In the genomic region with DNA sequence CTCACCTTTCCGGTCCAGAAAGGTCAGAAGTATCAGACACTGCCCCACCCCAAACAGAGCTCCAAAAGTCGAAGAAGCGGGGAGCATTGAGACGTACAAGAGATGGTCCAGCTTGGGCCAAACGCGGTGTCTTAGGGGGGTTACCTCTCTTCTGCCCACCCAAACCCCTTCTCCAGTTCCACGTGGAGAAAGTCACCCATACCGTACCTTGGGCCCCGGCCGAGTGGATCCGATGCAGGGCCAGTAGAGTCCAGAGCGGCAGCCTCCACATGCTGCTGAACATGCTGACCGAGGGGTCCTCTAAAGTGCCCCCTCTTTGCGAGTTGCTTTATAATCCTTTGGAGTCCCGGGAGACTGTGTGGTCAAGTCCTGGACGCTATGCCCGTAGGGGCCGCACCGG, we compare ENCODE assay signal across 10 mouse cellular contexts. TPM values are rescaled to one million over a fixed set of nuclear protein-coding genes. Genes with fewer than 3 reads are reported as not detected.
DNase-seq lines count a peak whose midpoint lies in the region; ATAC-seq and TF ChIP-seq lines count a peak whose summit lies in the region.
"Had no signal": no experiment of that assay in that cellular context is flagged by ENCODE, and none has a peak within 500 bp of the region (broad histone marks: within the 10 kb centered on the region; RNA-seq: fewer than 3 reads in every experiment).

No protein-coding gene starts in this region.

- no peak for DNase-seq in kidney, adult 11 months
- DNase-seq in intestine, embryonic 14.5 days (ENCODE audit: low spot score) = peak; percentile 78
- DNase-seq in urinary bladder, postnatal 25 days (ENCODE audit: low spot score) = no peak
- DNase-seq in left cerebral cortex, postnatal 25 days (ENCODE audit: low spot score in 2 of 2) = no peak
- DNase-seq in adrenal gland, postnatal 14 days = no peak

- no peak for TF ChIP-seq CTCF in embryonic fibroblast, embryonic 13.5 days (IDR thresholded peaks at IDR 0.05; ENCODE audit: borderline replicate concordance, insufficient read depth, low read length)

- H3K9me3 ChIP-seq in kidney, embryonic 15.5 days (replicated peaks) = no peaks in the 10 kb centered on the region
- no peaks in the 10 kb centered on the region for H3K9me3 ChIP-seq in intestine, embryonic 14.5 days (ENCODE audit: control insufficient read depth, low read length)
- H3K9me3 ChIP-seq in midbrain, embryonic 15.5 days = no peaks in the 10 kb centered on the region

- 1% methylated on average over 19 of the region's 19 CpGs for WGBS in kidney, embryonic 15.5 days
- WGBS in intestine, embryonic 14.5 days = 2% methylated on average over 19 of the region's 19 CpGs
- 1% methylated on average over 19 of the region's 19 CpGs for WGBS in midbrain, embryonic 15.5 days

- H3K36me3 ChIP-seq in kidney, embryonic 15.5 days = no peaks in the 10 kb centered on the region
- no peaks in the 10 kb centered on the region for H3K36me3 ChIP-seq in intestine, embryonic 14.5 days (ENCODE audit: control insufficient read depth, insufficient read depth, low read length)
- H3K36me3 ChIP-seq in midbrain, embryonic 15.5 days (replicated peaks) = no peaks in the 10 kb centered on the region
- H3K36me3 ChIP-seq: G1E had no signal

- no peak; the same call in 1 of the 2 replicates for ATAC-seq in kidney, embryonic 15.5 days (replicated peaks; ENCODE audit: low FRiP score)
- no peak for ATAC-seq in intestine, embryonic 14.5 days (replicated peaks; ENCODE audit: low FRiP score, low TSS enrichment, low read depth)
- no peak for ATAC-seq in midbrain, embryonic 15.5 days (replicated peaks)

- intact Hi-C loops in left cerebral cortex, postnatal 25 days (cut with DNase I) = loop anchor here (5.0 kb wide), 7 partner anchors 93 to 572 kb away; no protein-coding TSS in a partner anchor

- TF ChIP-seq POLR2A in embryonic fibroblast, embryonic 13.5 days (IDR thresholded peaks at IDR 0.05; ENCODE audit: low read depth, low read length) = no peak

- H3K27me3 ChIP-seq in kidney, embryonic 15.5 days = peaks cover 67% of the 10 kb centered on the region
- peaks cover 27% of the 10 kb centered on the region for H3K27me3 ChIP-seq in intestine, embryonic 14.5 days (replicated peaks; ENCODE audit: control insufficient read depth, insufficient read depth, low read length)
- 0 out of 2 replicates have a peak, but pooled peaks cover 8% of the 10 kb centered on the region for H3K27me3 ChIP-seq in midbrain, embryonic 15.5 days (replicated peaks)

- peak overlapping the region; percentile 63 for H3K4me3 ChIP-seq in kidney, embryonic 15.5 days (replicated peaks)
- peak overlapping the region; percentile 55; the same call in 1 of the 2 replicates for H3K4me3 ChIP-seq in embryonic fibroblast, embryonic 13.5 days (ENCODE audit: insufficient read depth, low read length)
- H3K4me3 ChIP-seq in intestine, embryonic 14.5 days (ENCODE audit: low read depth, low read length) = peak overlapping the region; percentile 64
- peak overlapping the region; percentile 59 for H3K4me3 ChIP-seq in midbrain, embryonic 15.5 days

- H3K4me2 ChIP-seq in kidney, embryonic 15.5 days = peak overlapping the region; percentile 99
- peak overlapping the region; percentile 97 for H3K4me2 ChIP-seq in intestine, embryonic 14.5 days (ENCODE audit: low read length)
- peak overlapping the region; percentile 99 for H3K4me2 ChIP-seq in midbrain, embryonic 15.5 days

- peak overlapping the region; percentile 65 for H3K9ac ChIP-seq in kidney, embryonic 15.5 days
- H3K9ac ChIP-seq in intestine, embryonic 14.5 days (ENCODE audit: low read length) = peak overlapping the region; percentile 66
- peak overlapping the region; percentile 68; the same call in 1 of the 2 replicates for H3K9ac ChIP-seq in midbrain, embryonic 15.5 days

- peaks cover 55% of the 10 kb centered on the region for H3K4me1 ChIP-seq in kidney, embryonic 15.5 days
- H3K4me1 ChIP-seq in embryonic fibroblast, embryonic 13.5 days (ENCODE audit: control insufficient read depth, insufficient read depth, low read length) = no peaks in the 10 kb centered on the region
- H3K4me1 ChIP-seq in intestine, embryonic 14.5 days (replicated peaks; ENCODE audit: control insufficient read depth, insufficient read depth, low read length) = peaks cover 18% of the 10 kb centered on the region
- H3K4me1 ChIP-seq in midbrain, embryonic 15.5 days = peaks cover 70% of the 10 kb centered on the region

- 0 out of 2 replicates have a peak overlapping the region, but pooled peaks have one; percentile 6 for H3K27ac ChIP-seq in kidney, embryonic 15.5 days
- no peak overlapping the region for H3K27ac ChIP-seq in embryonic fibroblast, embryonic 13.5 days (ENCODE audit: insufficient read depth, low read length)
- no peak overlapping the region for H3K27ac ChIP-seq in intestine, embryonic 14.5 days (ENCODE audit: low read depth)
- no peak overlapping the region for H3K27ac ChIP-seq in midbrain, embryonic 15.5 days

RNA-seq across cellular contexts. Expression of a gene that starts 1.2 kb away (rescaled TPM):
- 3.6 and 4.3 TPM in 2 replicates for polyA plus RNA-seq in kidney, embryonic 15.5 days (2015; fragmentation: Nextera tagmentation; extraction: Ambion mirVana)
- polyA plus RNA-seq in embryonic fibroblast, embryonic 13.5 days (2011; ENCODE audit: insufficient read length, low read depth, missing spikeins) = 0.83 and 1.0 TPM in 2 replicates
- polyA plus RNA-seq in intestine, embryonic 14.5 days (2014; fragmentation: Nextera tagmentation; extraction: Ambion mirVana) = 2.9 and 3.1 TPM in 2 replicates
- 4.6 and 6.0 TPM in 2 replicates for polyA plus RNA-seq in midbrain, embryonic 15.5 days (2015; fragmentation: Nextera tagmentation; extraction: Ambion mirVana)
- total RNA-seq in left cerebral cortex, postnatal 25 days (2021) = 10 to 100 TPM; 29.1 to 30.1 TPM
- total RNA-seq in adrenal gland, postnatal 14 days (2021) = 2.9 and 4.4 TPM in 2 replicates
- total RNA-seq: megakaryocyte-erythroid progenitor cell, adult 5-6 weeks had no signal
- polyA plus RNA-seq: G1E had no signal
